Mouse (Mus musculus) gonadal fat pad, adult 2 months (tissue): ENCODE measurements around the gene Btk. TPM values are rescaled to one million over a fixed set of nuclear protein-coding genes. Genes with fewer than 3 reads are reported as not detected.
A peak's percentile ranks its signal among the peaks of the same experiment; 100 is the strongest.

Source experiments
- DNase-seq: peaks from one replicate; pipeline ENCODE4 v3.0.0-alpha.2; 2012; ENCODE audit warnings: low read depth
- polyA plus RNA-seq: library from polyadenylated mRNA; depleted of rRNA; stranded (reverse); fragments of >200 nt; gene quantifications from 2 replicates; pipeline ENCODE4 v1.2.3, GENCODE M21; 2012; rRNA removed

Btk gene
- polyA plus RNA-seq: 0.94 and 1.0 TPM in 2 replicates

DNA sequence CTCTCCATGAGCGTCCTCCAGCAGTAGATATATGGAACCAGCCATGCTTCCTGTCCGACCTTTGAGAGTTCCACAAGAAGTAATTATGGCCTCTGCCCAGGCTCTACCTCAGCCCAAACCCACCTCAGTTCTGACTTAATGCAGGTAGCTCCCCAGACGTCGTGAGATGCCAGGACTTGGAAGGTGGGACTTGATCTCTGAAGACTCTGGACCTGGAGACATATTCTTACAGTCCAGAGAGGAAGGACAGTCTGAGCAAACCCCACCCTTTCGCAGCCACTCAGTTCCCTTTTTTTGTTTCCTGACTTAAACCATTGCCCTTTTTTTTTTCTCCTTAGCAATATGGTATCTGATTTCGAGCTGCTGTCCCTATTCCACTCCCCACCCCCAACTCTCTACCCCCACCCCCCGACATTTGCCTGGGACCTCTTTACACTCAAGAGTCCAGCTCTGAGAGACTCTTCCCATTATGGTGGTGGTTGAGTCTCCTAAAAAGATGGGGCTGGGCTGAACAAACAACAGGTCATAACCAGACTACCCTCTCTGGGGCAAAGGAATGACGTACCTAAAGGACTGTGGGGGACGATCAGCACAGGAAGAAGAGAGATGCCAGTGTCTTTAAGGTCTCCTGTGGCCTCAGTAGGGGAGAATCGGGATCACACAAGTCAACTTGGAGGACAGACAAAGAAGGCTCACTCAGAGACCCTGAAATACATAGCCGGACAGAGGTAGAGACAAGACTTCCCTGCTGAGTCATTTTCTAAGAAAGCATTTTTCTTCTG, at the start of gene Btk:
Gene Btk, minus strand, starts transcription at position 683 of the 782 bp plus-strand sequence.
- DNase-seq: no peak

GRCm38 (mm10) chrX:134632710-134633109, 49.3 kb upstream of the Btk start:
- DNase-seq: no peak

- DNase-seq: no peak
Observed at GRCm38 (mm10) chrX:134628200-134628599, 44.8 kb upstream of the Btk start.

- DNase-seq: no peak
Observed at GRCm38 (mm10) chrX:134623350-134623749, 40.0 kb upstream of the Btk start.

- no peak for DNase-seq
Observed at GRCm38 (mm10) chrX:134621685-134622084, 38.3 kb upstream of the Btk start.

- no peak for DNase-seq
Observed at GRCm38 (mm10) chrX:134620254-134620865, 37.0 kb upstream of the Btk start.

- no peak for DNase-seq
Observed at GRCm38 (mm10) chrX:134619695-134620094, 36.3 kb upstream of the Btk start.

- no peak for DNase-seq
Observed at GRCm38 (mm10) chrX:134614306-134614705, 30.9 kb upstream of the Btk start.

DNA sequence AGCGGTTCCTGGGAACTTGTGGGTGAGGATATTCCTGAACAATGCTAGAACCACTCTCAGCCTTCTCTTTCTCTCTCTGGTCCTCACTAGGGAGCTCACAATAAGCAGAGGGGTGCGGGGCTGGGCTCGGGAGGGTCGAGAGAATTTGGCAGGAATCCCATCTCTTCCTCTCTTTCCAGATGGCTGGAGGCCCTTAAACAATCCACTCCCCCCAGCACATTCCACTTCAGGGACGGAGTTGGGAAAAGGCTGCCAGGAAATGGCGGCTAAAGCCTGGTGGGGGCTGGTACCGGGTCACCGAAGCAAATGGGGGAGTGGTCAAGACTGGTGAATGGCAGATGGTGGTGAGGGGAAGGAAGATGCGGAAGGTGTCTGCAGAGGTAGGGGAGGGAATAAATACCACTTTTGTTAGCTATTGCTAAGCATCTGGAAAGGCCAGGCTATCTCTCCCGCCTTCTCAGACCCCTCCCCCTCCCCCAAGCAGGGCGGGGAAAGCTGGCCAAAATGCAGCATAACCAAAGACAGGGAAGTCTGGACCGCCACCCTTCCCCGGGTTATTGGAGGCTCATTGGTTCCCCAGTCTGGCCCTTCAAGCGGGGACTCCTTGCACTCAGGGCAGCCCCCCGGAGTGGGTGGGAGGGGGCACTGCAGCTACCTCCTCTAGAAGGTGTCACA, 29.1 kb upstream of the Btk start:
- DNase-seq: no peak

- no peak for DNase-seq
Observed at GRCm38 (mm10) chrX:134610984-134611383, 27.6 kb upstream of the Btk start.

- no peak for DNase-seq
Observed at GRCm38 (mm10) chrX:134609472-134609871, 26.1 kb upstream of the Btk start.

- no peak for DNase-seq
Observed at GRCm38 (mm10) chrX:134601380-134602120, 18.2 kb upstream of the Btk start.

- DNase-seq: peak; percentile 82
Observed at GRCm38 (mm10) chrX:134600659-134601379, 17.4 kb upstream of the Btk start, which contains the start of the genes Gla and Hnrnph2. Gene Gla, minus strand, starts transcription at chrX:134601125. Gene Hnrnph2, plus strand, starts transcription at chrX:134601179.

DNA sequence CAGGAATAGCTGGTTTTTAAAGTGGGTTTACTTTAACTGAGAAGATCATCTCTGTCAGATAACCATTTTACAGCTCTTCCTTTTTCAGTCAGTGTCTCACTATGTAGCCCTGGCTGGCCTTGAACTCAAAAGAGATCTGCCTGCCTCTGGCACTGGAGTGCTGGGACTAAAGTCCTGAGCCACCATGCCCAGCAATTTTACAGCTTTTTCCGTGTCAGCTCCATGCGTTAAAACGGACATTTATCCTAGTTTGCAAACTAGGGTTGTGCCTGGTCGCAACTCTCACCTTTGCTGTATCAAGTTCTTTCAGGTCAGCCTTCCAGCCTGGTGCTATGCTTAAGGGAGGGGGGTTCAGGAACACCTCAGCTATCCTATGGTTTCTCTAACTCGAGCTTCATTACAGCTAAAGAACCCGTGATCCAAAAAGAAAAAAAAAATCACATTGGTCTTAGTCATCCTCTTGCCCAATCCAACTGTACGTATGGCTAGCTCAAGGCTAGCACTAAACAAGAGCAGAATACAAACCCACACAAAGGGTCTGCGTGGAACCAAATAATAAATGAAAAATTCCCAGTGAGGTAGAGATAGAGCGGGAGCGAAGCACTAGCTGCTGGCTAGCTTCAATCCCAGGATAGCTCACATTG, 16.7 kb upstream of the Btk start:
- DNase-seq: no peak

- no peak for DNase-seq
Observed at GRCm38 (mm10) chrX:134589836-134590235, 6.5 kb upstream of the Btk start.

DNA sequence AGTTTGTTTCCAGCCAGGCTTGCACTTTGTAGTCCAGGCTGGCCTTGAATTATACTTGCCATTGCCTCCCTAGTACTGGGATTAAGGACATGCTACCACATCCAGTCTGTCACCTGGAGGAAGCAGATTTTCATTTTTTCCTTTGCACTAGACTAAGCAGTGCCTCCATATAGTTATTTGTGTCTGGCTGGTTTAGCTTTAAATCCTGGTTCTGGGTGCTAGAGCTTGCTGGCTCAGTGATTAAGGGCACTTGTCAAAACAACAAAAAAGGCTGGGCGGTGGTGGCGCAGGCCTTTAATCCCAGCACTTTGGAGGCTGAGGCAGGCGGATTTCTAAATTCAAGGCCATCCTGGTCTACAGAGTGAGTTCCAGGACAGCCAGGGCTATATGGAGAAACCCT, 5.6 kb upstream of the Btk start:
- DNase-seq: no peak

GRCm38 (mm10) chrX:134588261-134588660, 4.9 kb upstream of the Btk start:
- DNase-seq: no peak

DNA sequence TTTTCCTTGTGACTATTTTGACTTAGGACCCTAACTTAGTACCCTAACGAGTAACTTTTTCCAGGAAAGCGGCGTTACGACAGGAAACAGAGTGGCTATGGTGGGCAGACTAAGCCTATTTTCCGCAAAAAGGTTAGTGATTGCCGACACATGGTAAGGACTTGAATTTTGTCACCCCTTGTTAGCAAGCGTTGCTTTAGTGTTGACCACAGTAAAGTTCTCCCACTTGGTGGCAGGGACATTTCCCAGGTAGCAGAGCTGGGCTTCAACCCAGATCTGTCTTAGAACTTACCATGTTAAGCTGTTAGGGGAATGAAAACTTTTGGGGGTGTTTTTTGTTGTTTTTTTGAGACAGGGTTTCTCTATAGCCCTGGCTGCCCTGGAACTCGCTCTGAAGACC, 3.1 kb upstream of the Btk start:
- no peak for DNase-seq

- no peak for DNase-seq
Observed at GRCm38 (mm10) chrX:134585103-134586002, 2.0 kb upstream of the Btk start, which contains the start of gene Rpl36a. Gene Rpl36a, plus strand, starts transcription at chrX:134585654.

DNA sequence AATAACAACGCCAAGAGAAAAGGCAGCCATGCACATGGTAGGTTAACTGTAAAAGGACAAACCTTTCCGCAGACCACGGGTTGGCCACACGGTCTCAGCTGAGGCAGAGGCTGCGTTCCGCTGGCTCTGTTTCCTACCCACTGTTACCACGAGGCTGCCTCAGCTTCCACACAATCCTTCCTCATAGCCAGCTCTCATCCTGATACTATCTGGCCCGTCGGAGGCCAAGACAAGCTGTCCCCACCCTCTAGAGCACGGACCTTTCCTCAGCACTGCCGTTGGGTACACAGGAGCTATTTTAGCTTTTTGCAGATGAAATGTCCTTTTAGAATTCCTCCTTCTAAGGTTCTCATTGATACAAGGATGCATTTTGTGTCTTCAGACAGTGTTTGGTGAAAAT, 1.1 kb downstream of the Btk start:
- no peak for DNase-seq
